Mouse (Mus musculus) myocyte (in vitro differentiated cells): ENCODE results near the gene Gm20388.

Experiments
- E2F4 ChIP-seq: IDR thresholded peaks from one replicate; pipeline ENCODE4 v1.6.1; 2011; ENCODE audit warnings: mild to moderate bottlenecking, control low read depth, moderate library complexity; ENCODE audit not compliant: insufficient read depth
- MAX ChIP-seq: IDR thresholded peaks from one replicate; pipeline ENCODE4 v1.6.1; 2011; ENCODE audit warnings: low read depth, mild to moderate bottlenecking, control low read depth
- MYOD1 ChIP-seq, 3 experiments: IDR thresholded peaks; one replicate each; pipeline ENCODE4 v1.6.1; 2011; ENCODE audit warnings: control low read depth in 2 of 3, low read depth in 2 of 3, mild to moderate bottlenecking in 2 of 3, moderate library complexity in 1 of 3; ENCODE audit not compliant: insufficient read length in 2 of 3, control insufficient read depth in 1 of 3
- MYOG ChIP-seq, 3 experiments: IDR thresholded peaks; one replicate each; pipeline ENCODE4 v1.6.1; 2011; ENCODE audit warnings: control low read depth in 2 of 3, low read depth in 2 of 3, mild to moderate bottlenecking in 2 of 3; ENCODE audit not compliant: insufficient read length in 2 of 3, control insufficient read depth in 1 of 3, insufficient read depth in 1 of 3
- POLR2A ChIP-seq: IDR thresholded peaks from one replicate; pipeline ENCODE4 v1.6.1; 2011; ENCODE audit warnings: low read depth, mild to moderate bottlenecking, control low read depth, moderate library complexity; ENCODE audit not compliant: insufficient read length
- POLR2AphosphoS2 ChIP-seq: IDR thresholded peaks from one replicate; pipeline ENCODE4 v1.6.1; 2011; ENCODE audit warnings: low read depth, control low read depth; ENCODE audit not compliant: insufficient read length
- TCF12 ChIP-seq: IDR thresholded peaks from one replicate; pipeline ENCODE4 v1.6.1; 2011; ENCODE audit warnings: mild to moderate bottlenecking, control low read depth; ENCODE audit not compliant: poor library complexity, insufficient read depth, severe bottlenecking
- USF1 ChIP-seq: IDR thresholded peaks from one replicate; pipeline ENCODE4 v1.6.1; 2011; ENCODE audit warnings: low read depth, mild to moderate bottlenecking, control low read depth, moderate library complexity

DNA sequence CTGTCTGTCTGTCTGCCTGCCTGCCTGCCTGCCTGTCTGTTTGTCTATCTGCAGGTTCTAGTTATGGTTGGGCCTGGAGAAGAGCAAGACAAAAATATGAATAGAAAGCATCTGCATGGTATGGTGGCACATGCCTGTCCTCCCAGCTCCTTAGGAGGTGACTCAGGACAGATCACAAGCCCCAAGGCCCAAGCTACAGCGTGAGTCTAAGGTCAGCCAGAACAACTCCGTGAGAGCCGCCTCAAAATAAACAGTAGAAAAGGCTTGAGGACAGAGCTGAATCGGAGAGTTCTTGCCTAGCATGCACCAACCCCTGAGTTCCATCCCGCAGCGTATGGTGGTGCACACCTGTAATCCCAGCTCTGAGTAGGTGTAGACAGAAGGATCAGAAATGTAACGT lies 3955.1 kb downstream of the Gm20388 start:
- TF ChIP-seq POLR2AphosphoS2 = no peak
- no peak for TF ChIP-seq POLR2A
- TF ChIP-seq MYOD1 (IDR thresholded peaks at IDR 0.05; ENCODE audit: control insufficient read depth in 1 of 3, insufficient read length in 2 of 3, low read depth in 2 of 3) = no peak
- TF ChIP-seq TCF12 = no peak
- no peak for TF ChIP-seq MAX
- TF ChIP-seq E2F4 = no peak
- no peak for TF ChIP-seq USF1
- no peak for TF ChIP-seq MYOG (IDR thresholded peaks at IDR 0.05; ENCODE audit: control insufficient read depth in 1 of 3, insufficient read depth in 1 of 3, insufficient read length in 2 of 3, low read depth in 2 of 3)
